Mouse (Mus musculus) brown adipose tissue, adult 24 weeks (tissue): ENCODE data around the gene Fyn. TPM values are rescaled to one million over a fixed set of nuclear protein-coding genes. Genes with fewer than 3 reads are reported as not detected.

Experiments used
- H3K27ac ChIP-seq: fragments of 200-500 bp; replicated peaks from 2 replicates; pipeline ENCODE4 v1.5.1; 2012; ENCODE audit warnings: low read depth, mild to moderate bottlenecking, low read length
- H3K4me1 ChIP-seq: fragments of 200-500 bp; 2 replicates; pipeline ENCODE4 v1.6.1; 2012; ENCODE audit warnings: low read length, mixed read lengths; ENCODE audit not compliant: control insufficient read depth, insufficient read depth, insufficient read length
- H3K4me3 ChIP-seq: fragments of 200-500 bp; 2 replicates; pipeline ENCODE4 v1.5.1; 2012; ENCODE audit warnings: low read depth, mild to moderate bottlenecking, low read length, moderate library complexity; ENCODE audit not compliant: insufficient read depth
- polyA plus RNA-seq: library from polyadenylated mRNA; stranded (reverse); fragments of >200 nt; gene quantifications from 2 replicates; pipeline ENCODE4 v1.2.4, GENCODE M21; 2012; ENCODE audit not compliant: missing spikeins, insufficient read depth, insufficient read length

The Fyn gene
- polyA plus RNA-seq, 1 experiment, result 7.6 TPM

DNA sequence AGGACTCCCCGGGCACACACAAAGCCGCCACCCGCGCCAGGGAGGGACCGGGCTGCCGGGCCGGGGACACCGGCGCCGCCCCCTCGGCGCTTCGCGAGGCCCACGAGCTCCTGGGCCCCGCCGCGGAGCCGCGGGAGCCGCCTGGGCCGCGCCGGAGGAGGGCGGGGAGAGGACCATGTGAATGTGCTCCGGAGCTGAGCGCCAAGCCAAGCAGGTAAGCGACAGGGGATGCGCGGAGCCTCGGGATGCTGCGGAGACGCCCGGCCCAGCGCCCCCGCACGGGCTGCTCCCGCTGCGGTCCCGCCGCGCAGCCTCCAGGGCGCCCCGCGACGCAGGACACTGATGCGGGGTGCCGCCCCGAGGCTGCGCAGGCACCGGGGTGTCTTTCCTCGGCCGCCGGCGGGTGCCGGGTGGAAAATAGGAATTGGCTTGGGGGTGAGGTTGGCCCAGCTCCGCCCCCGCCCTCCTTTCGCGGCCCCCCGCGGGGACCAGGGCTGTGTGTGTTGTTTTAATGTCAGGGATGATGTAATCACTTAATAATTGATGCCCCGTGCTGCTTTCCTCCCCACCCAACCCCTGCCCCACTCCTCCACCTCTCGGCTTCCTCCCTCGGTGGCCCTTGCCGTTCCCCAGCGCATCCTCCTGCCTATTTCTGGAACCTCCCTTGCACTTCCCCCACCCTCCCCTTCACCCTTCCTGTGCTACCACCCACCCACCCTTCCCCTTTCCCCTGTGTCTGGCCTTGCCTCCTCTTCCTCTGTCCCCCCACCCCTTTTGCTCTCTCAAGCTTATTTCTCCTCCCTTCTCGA, 1.5 kb downstream of the Fyn start:
- 0 out of 2 replicates have a peak, but pooled peaks cover 7% of the 10 kb centered on the region for H3K4me1 ChIP-seq
- H3K4me3 ChIP-seq, result peak overlapping the region; percentile 88
- peak overlapping the region; percentile 77 for H3K27ac ChIP-seq

- peak overlapping the region; percentile 37 for H3K27ac ChIP-seq
Measured at GRCm38 (mm10) chr10:39370786-39371221, 2.1 kb downstream of the Fyn start.

GRCm38 (mm10) chr10:39371467-39371866, 2.8 kb downstream of the Fyn start:
- Histone ChIP-seq H3K27ac (no peak overlapping the region), H3K4me1 (0 out of 2 replicates have a peak, but pooled peaks cover 7% of the 10 kb centered on the region), H3K4me3 (no peak overlapping the region)

More at GRCm38 (mm10) chr10:39370786-39371221, 2.1 kb downstream of the Fyn start:
- peak overlapping the region; percentile 43 for H3K4me3 ChIP-seq
- H3K4me1 ChIP-seq, result 0 out of 2 replicates have a peak, but pooled peaks cover 7% of the 10 kb centered on the region

GRCm38 (mm10) chr10:39371991-39372390, 3.3 kb downstream of the Fyn start:
- Histone ChIP-seq H3K4me3 (no peak overlapping the region), H3K27ac (no peak overlapping the region), H3K4me1 (0 out of 2 replicates have a peak, but pooled peaks cover 7% of the 10 kb centered on the region)

DNA sequence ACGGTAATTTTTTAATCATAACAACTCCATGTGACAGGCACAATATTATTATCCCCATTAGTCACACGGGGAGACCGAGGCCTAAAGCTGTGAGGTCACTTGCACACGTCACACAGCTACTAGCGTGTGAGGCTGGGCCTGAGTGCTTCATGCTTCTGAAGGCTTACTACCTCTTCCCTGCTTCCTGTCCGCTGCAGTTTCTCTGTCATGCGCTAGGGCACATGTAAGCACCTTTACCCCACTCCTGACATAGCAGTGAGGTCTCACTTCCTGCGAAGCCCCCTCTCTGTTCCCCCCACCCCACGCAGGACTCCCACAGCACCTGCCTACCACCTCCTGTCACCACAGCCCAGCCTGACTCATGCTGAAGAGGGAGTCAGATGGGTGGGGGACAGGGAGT, 8.0 kb downstream of the Fyn start:
- no peak overlapping the region for H3K4me3 ChIP-seq
- H3K4me1 ChIP-seq, result peaks cover 10% of the 10 kb centered on the region; the same call in 1 of the 2 replicates
- H3K27ac ChIP-seq, result no peak overlapping the region

DNA sequence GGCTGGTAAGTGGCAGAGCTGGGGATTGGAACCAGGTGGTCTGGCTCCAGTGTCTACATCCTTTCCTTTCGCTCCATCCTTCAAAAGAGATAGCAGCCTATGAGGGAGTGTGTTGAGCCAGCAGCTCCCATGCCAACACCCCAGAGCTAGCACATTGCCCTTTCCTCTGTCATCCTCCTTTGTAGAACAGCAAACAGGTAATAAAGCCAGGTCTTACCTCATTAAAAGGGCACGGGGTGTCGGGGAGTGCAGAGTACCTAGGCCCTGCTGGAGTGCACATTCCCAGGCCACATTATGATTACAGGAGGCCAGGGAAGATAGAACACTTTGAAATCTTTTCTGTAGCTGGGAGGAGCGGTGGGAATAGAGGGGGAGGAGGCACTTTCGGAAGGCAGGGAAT, 8.6 kb downstream of the Fyn start:
- Histone ChIP-seq H3K4me1 (peaks cover 8% of the 10 kb centered on the region; the same call in 1 of the 2 replicates), H3K27ac (no peak overlapping the region), H3K4me3 (no peak overlapping the region)

GRCm38 (mm10) chr10:39378025-39378603, 9.5 kb downstream of the Fyn start:
- peaks cover 8% of the 10 kb centered on the region; the same call in 1 of the 2 replicates for H3K4me1 ChIP-seq
- no peak overlapping the region for H3K27ac ChIP-seq
- no peak overlapping the region for H3K4me3 ChIP-seq

GRCm38 (mm10) chr10:39379287-39379686, 10.6 kb downstream of the Fyn start:
- no peak overlapping the region for H3K27ac ChIP-seq

GRCm38 (mm10) chr10:39379721-39380370, 11.2 kb downstream of the Fyn start:
- peaks cover 3% of the 10 kb centered on the region; the same call in 1 of the 2 replicates for H3K4me1 ChIP-seq
- H3K4me3 ChIP-seq, result no peak overlapping the region
- H3K27ac ChIP-seq, result no peak overlapping the region

More at GRCm38 (mm10) chr10:39379287-39379686, 10.6 kb downstream of the Fyn start:
- Histone ChIP-seq H3K4me3 (no peak overlapping the region), H3K4me1 (peaks cover 3% of the 10 kb centered on the region; the same call in 1 of the 2 replicates)

GRCm38 (mm10) chr10:39385259-39385658, 16.6 kb downstream of the Fyn start:
- Histone ChIP-seq H3K4me3 (no peak overlapping the region), H3K4me1 (peaks cover 5% of the 10 kb centered on the region; the same call in 1 of the 2 replicates), H3K27ac (no peak overlapping the region)

DNA sequence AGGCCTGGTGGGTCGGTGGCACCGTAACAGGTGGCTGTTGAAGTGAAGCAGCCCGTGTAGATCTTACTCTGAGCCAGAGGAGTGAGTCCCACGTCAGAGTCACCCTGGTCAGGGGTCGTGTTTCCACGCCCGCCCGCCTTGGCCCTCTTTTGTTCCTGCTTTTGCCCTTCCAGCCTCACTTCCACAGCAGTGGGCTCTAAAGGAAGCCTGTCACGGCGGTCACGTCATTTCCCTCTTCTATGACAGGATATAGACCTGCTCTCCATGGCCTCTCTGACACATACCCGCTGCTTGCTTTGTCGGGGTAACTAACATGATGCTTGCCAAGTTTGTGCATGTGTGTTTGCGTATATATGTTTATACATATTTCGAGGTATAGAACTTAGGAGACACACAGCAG, 17.5 kb downstream of the Fyn start:
- Histone ChIP-seq H3K27ac (peak overlapping the region; percentile 85), H3K4me1 (peaks cover 5% of the 10 kb centered on the region; the same call in 1 of the 2 replicates), H3K4me3 (peak overlapping the region; percentile 36)

DNA sequence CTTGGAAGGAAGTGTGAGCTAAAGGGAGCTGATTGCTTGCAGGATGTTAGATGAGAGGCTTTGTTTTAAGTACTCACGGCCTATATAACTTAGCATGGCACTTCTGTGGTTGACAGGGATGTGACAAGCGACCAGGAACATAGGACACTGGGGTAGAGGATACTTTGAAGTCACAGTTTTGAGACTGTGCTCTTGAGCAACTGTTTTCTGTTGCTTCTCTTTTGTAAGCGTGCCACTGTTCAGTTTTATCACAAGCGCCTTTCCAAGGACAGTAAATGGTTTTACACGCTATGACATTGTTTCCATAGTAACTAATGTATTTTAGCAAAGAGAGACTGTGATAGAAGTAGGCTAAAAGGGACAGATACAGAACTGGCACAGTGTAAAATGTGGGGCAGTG, 18.4 kb downstream of the Fyn start:
- Histone ChIP-seq H3K4me1 (peaks cover 5% of the 10 kb centered on the region; the same call in 1 of the 2 replicates), H3K27ac (no peak overlapping the region), H3K4me3 (no peak overlapping the region)

GRCm38 (mm10) chr10:39387556-39387955, 18.9 kb downstream of the Fyn start:
- H3K4me1 ChIP-seq, result peaks cover 5% of the 10 kb centered on the region; the same call in 1 of the 2 replicates
- H3K4me3 ChIP-seq, result no peak overlapping the region
- no peak overlapping the region for H3K27ac ChIP-seq

DNA sequence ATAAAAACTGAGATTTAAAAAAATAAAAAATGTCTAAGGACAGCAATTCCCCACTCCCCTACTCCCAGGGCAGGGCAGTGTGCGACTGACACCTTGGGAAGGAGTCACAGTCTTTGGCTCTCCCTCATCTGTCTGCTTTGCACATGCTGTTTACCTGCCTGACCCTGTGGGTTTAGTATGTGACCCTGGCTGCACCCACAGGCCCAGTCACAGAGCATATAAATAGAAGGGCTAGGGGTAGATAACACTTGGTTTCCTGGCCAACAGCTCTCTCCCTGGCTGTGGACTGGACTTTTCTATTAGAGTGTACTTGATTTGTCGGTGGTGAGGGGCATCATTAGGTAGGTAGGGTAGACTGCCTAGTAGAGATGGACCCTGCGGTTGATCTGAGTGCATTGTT, 19.5 kb downstream of the Fyn start:
- H3K27ac ChIP-seq, result no peak overlapping the region
- no peak overlapping the region for H3K4me3 ChIP-seq
- H3K4me1 ChIP-seq, result peaks cover 5% of the 10 kb centered on the region; the same call in 1 of the 2 replicates

DNA sequence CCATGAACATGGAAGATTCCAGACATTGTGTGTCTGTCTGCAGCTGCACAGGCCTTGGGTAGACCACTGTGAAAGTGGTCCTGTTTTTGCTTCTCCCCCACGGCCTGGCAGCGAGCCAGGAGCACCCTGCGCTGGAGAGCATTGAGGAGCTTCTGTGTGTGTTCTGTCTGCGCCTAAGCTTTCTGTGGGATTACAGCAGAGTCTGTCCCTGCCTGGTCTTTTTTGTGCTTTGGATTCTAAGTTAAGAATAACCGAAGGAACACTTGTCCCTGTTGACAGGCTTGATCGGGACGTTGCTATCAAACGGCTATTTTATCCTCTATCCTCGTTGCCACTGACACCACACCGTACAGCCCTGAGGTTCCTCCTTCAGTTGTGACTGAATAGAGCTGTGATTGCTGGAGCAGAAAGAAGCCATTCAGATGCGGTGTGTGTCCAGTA, 20.8 kb downstream of the Fyn start:
- Histone ChIP-seq H3K4me1 (peaks cover 5% of the 10 kb centered on the region; the same call in 1 of the 2 replicates), H3K4me3 (no peak overlapping the region), H3K27ac (no peak overlapping the region)
